Mouse (Mus musculus) thymus, postnatal 10 days (tissue): ENCODE results near the gene Hist1h1c.

ENCODE experiments used
- DNase-seq, 2 experiments: peaks; one replicate each; pipeline ENCODE4 v3.0.0; 2021; ENCODE audit warnings: low spot score in 2 of 2

The Hist1h1c gene

GRCm38 (mm10) chr13:23744421-23745380 lies 6.1 kb downstream of the Hist1h1c start:
- no peak for DNase-seq

GRCm38 (mm10) chr13:23745381-23746161 lies 7.0 kb downstream of the Hist1h1c start, which contains the start of gene Hist1h3c:
TSS of gene Hist1h3c (minus strand) at chr13:23745602.
- DNase-seq, result peak; percentile 81 to 90

- DNase-seq, result peak; percentile 71 to 73
Measured at GRCm38 (mm10) chr13:23746201-23747080, 7.8 kb downstream of the Hist1h1c start, which contains the start of gene Hist1h2bb. TSS of gene Hist1h2bb (plus strand) at chr13:23746734.

- DNase-seq, result no peak
Measured at GRCm38 (mm10) chr13:23747081-23747891, 8.7 kb downstream of the Hist1h1c start.

- no peak for DNase-seq
Measured at GRCm38 (mm10) chr13:23747892-23748288, 9.3 kb downstream of the Hist1h1c start.

GRCm38 (mm10) chr13:23749563-23750121 lies 11.0 kb downstream of the Hist1h1c start:
- DNase-seq, result no peak

- DNase-seq, result peak; percentile 64 to 68
Measured at GRCm38 (mm10) chr13:23750839-23751477, 12.3 kb downstream of the Hist1h1c start, which contains the start of gene Hist1h2ab. TSS of gene Hist1h2ab (plus strand) at chr13:23751126.

- no peak for DNase-seq
Measured at GRCm38 (mm10) chr13:23751478-23751956, 12.9 kb downstream of the Hist1h1c start.

- peak; percentile 86 to 91 for DNase-seq
Measured at GRCm38 (mm10) chr13:23752067-23752741, 13.6 kb downstream of the Hist1h1c start, which contains the start of gene Hist1h3b. TSS of gene Hist1h3b (plus strand) at chr13:23752267.

- no peak for DNase-seq
Measured at GRCm38 (mm10) chr13:23752742-23753172, 14.1 kb downstream of the Hist1h1c start.

GRCm38 (mm10) chr13:23753314-23754078 lies 14.9 kb downstream of the Hist1h1c start:
- DNase-seq, result no peak

GRCm38 (mm10) chr13:23755000-23755399 lies 16.4 kb downstream of the Hist1h1c start:
- no peak for DNase-seq

GRCm38 (mm10) chr13:23756790-23757189 lies 18.2 kb downstream of the Hist1h1c start, which contains the start of gene Hist1h4b:
TSS of gene Hist1h4b (plus strand) at chr13:23757013.
- peak; percentile 89 to 90 for DNase-seq

- DNase-seq, result no peak
Measured at GRCm38 (mm10) chr13:23757211-23757773, 18.7 kb downstream of the Hist1h1c start.

GRCm38 (mm10) chr13:23757921-23758320 lies 19.3 kb downstream of the Hist1h1c start:
- no peak for DNase-seq

- DNase-seq, result no peak
Measured at GRCm38 (mm10) chr13:23759251-23759771, 20.7 kb downstream of the Hist1h1c start.

GRCm38 (mm10) chr13:23759916-23760239 lies 21.3 kb downstream of the Hist1h1c start:
- DNase-seq, result peak in 1 of 2 experiments; percentile 54
